Mouse (Mus musculus) forebrain, postnatal 0 days (tissue): ENCODE measurements at regions not wholly inside any gene's neighbourhood (a gene's known extent, or its start where the extent isn't known, plus 50 kb on each side); places are given as distances from the start of the nearest gene placed in this dataset.

ENCODE experiments used
- ATAC-seq: fragments of 200-750 bp; cut with Nextera tagmentation; 2 replicates; pipeline ENCODE4 v1.8.0; 2017; ENCODE audit warnings: mild to moderate bottlenecking, moderate library complexity
- DNase-seq: peaks from one replicate; pipeline ENCODE4 v3.0.0-alpha.2; 2015
- H3K27ac ChIP-seq: fragments of 300-500 bp; sonication (generic); 2 replicates; pipeline ENCODE4 v1.5.1; 2014; ENCODE audit warnings: low read depth, mild to moderate bottlenecking, antibody characterized with exemption, low read length, moderate library complexity, mixed read lengths
- H3K27me3 ChIP-seq: fragments of 300-500 bp; sonication (generic); 2 replicates; pipeline ENCODE4 v1.6.1; 2014; ENCODE audit warnings: mild to moderate bottlenecking, low read length, mixed read lengths; ENCODE audit not compliant: insufficient read depth
- H3K36me3 ChIP-seq: fragments of 300-500 bp; sonication (generic); 2 replicates; pipeline ENCODE4 v1.6.1; 2014; ENCODE audit warnings: mild to moderate bottlenecking, moderate library complexity; ENCODE audit not compliant: insufficient read depth
- H3K4me1 ChIP-seq: fragments of 300-500 bp; sonication (generic); 2 replicates; pipeline ENCODE4 v1.6.1; 2014; ENCODE audit warnings: antibody characterized with exemption; ENCODE audit not compliant: insufficient read depth
- H3K4me2 ChIP-seq: fragments of 300-500 bp; sonication (generic); 2 replicates; pipeline ENCODE4 v1.6.1; 2014; ENCODE audit warnings: low read depth, mild to moderate bottlenecking, moderate library complexity
- H3K4me3 ChIP-seq: fragments of 300-500 bp; sonication (generic); 2 replicates; pipeline ENCODE4 v1.5.1; 2014; ENCODE audit warnings: low read depth, low read length, mixed read lengths
- H3K9ac ChIP-seq: fragments of 300-500 bp; sonication (generic); 2 replicates; pipeline ENCODE4 v1.6.1; 2014; ENCODE audit warnings: mild to moderate bottlenecking
- H3K9me3 ChIP-seq: fragments of 300-500 bp; sonication (generic); 2 replicates; pipeline ENCODE4 v1.6.1; 2016; ENCODE audit warnings: low read length
- CTCF ChIP-seq: sonication (generic); IDR thresholded peaks from 2 replicates; pipeline ENCODE4 v1.5.1; 2016; ENCODE audit warnings: antibody characterized with exemption, control low read depth, low read depth
- WGBS: fragments of 180-500 bp; shearing (Covaris S2); extraction: QIAGEN DNeasy Blood & Tissue Kit; methylation state at CpG from one replicate; pipeline ENCODE4 v1.1.7; 2014; 5-methylcytosine and 5-hydroxymethylcytosine counted together

- Histone ChIP-seq H3K27ac (no peak overlapping the region), H3K36me3 (no peaks in the 10 kb centered on the region)
- 72% methylated on average over 6 of the region's 6 CpGs for WGBS
Measured at GRCm38 (mm10) chr1:151130036-151130435, 52.3 kb upstream of the Gm47985 start.

GRCm38 (mm10) chr1:151130845-151131626, 51.3 kb upstream of the Gm47985 start:
- no peak overlapping the region for H3K27ac ChIP-seq
- no peak overlapping the region for H3K4me2 ChIP-seq
- DNase-seq = no peak
- no peaks in the 10 kb centered on the region for H3K4me1 ChIP-seq
- H3K9ac ChIP-seq = no peak overlapping the region
- H3K9me3 ChIP-seq = no peaks in the 10 kb centered on the region
- no peak for ATAC-seq
- TF ChIP-seq CTCF = no peak
- 87% methylated on average over 5 of the region's 5 CpGs for WGBS
- no peak overlapping the region for H3K4me3 ChIP-seq
- no peaks in the 10 kb centered on the region for H3K36me3 ChIP-seq
- no peaks in the 10 kb centered on the region for H3K27me3 ChIP-seq

More at GRCm38 (mm10) chr1:151130036-151130435, 52.3 kb upstream of the Gm47985 start:
- no peaks in the 10 kb centered on the region for H3K4me1 ChIP-seq
- no peak overlapping the region for H3K4me2 ChIP-seq
- H3K4me3 ChIP-seq = no peak overlapping the region
- no peak overlapping the region for H3K9ac ChIP-seq
- no peak for DNase-seq
- TF ChIP-seq CTCF = no peak
- no peak for ATAC-seq
- H3K9me3 ChIP-seq = no peaks in the 10 kb centered on the region
- no peaks in the 10 kb centered on the region for H3K27me3 ChIP-seq

GRCm38 (mm10) chr1:151131627-151132284, 50.6 kb upstream of the Gm47985 start:
- H3K4me2 ChIP-seq = no peak overlapping the region
- H3K9me3 ChIP-seq = no peaks in the 10 kb centered on the region
- no peaks in the 10 kb centered on the region for H3K36me3 ChIP-seq
- 90% methylated on average over 4 of the region's 4 CpGs for WGBS
- ATAC-seq (no peak), DNase-seq (no peak)
- no peak overlapping the region for H3K9ac ChIP-seq
- no peaks in the 10 kb centered on the region for H3K4me1 ChIP-seq
- H3K4me3 ChIP-seq = no peak overlapping the region
- H3K27ac ChIP-seq = no peak overlapping the region
- no peaks in the 10 kb centered on the region for H3K27me3 ChIP-seq
- no peak for TF ChIP-seq CTCF
